Mouse (Mus musculus) urinary bladder, postnatal 4 days (tissue): ENCODE measurements around the gene Tas2r114.

Experiments used
- DNase-seq, 2 experiments: peaks; one replicate each; pipeline ENCODE4 v3.0.0; 2021 to 2022; ENCODE audit warnings: low spot score in 2 of 2

Tas2r114 gene

DNA sequence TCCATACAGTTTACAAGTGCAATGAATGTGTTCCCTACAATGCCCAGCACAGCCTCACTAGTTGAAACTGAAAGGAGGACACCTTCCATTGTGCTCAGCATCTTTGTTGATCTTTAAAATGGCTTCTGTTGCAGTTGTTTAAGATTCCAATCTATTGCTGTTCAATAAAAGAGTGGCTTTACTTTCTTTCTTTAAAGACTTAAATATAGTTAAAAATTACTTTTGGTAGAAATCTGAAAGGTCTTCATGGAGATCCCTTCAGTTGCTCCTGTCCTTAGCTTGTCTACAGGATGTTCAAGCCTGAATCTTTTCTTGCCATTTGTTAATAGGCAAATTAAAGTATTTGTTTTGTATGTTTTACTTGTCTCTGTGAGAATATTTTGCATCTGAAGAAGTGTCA is at the start of gene Tas2r114:
Gene Tas2r114, minus strand, starts transcription at position 101 of the 400 bp plus-strand sequence.
- DNase-seq = no peak

DNA sequence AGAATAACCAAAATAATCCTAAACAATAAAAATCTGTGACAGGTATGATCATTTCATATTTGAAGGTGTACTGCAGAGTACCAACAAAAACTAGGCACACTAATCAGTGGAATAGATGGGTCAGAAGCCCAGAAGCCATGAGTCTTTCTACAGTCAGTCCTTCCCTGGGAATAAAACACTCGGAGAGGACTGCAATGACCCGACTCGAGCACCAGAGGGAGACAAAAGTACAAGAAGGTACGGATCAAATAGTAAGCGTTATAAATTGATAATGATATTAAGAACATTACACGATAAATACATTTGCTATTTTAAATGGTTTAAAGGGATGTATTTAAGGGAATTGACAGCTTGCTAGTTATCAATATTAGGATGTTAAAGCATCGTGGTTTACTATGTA is 22.9 kb upstream of the Tas2r114 start:
- DNase-seq = no peak

DNA sequence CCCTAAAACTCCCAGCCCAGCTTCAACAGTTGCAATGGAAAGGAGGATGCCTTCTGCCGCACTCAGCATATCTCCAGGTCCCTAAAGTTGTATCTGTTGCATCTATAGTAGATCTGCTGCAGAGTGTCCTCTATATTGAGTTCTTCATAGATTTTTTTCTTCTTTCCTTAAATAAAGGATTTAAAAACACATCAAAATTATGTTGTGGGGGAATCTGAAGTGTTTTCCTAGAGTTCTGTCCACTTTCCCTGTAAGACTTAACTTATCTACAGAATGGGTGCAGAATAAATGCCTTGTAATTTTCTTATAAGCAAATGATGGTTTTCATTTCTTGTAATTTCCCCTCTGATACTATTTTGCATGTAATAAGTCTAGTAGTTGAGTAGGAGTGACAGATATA is 2.5 kb downstream of the Tas2r114 start, which contains the start of gene Tas2r105:
Gene Tas2r105, minus strand, starts transcription at position 101 of the 400 bp plus-strand sequence.
- DNase-seq = no peak

DNA sequence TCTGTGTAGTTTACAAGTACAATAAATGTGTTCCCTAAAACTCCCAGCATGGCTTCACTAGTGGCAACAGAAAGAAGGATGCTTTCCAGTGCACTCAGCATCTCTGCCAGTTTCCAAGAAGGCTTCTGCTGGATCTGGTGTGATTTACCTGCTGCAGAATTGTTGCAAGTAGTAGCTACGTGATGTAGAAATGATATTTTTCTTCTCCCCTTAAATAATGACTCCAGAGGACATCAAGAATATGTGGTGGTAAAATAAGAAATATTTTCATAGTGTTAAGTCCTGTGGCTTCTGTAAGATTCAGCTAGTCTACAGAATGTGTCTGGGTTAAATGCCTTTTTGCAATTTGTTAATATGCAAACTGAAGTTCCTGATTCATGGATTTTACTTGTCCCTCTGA is 4.2 kb downstream of the Tas2r114 start, which contains the start of gene Tas2r104:
Gene Tas2r104, minus strand, starts transcription at position 101 of the 400 bp plus-strand sequence.
- DNase-seq = no peak

DNA sequence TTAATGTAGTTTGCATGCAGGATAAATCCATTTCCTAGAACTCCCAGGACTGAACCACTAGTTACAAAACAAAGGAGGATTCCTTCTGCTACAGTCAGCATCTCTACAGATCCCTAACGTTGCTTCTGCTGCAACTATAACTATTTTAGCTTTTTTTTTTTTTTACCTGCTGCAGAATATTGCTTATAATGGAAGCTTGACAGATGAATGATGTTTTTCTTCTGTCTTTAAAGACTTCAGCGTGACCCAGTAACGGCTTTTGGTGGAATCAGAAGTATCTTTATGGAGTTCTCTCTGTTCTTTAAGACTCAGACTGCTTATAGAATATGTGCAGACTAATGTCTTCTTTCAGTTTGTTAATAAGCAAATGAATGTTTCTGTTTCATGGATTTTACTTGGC is 11.1 kb downstream of the Tas2r114 start, which contains the start of gene Tas2r106:
Gene Tas2r106, minus strand, starts transcription at position 101 of the 400 bp plus-strand sequence.
- DNase-seq = no peak

DNA sequence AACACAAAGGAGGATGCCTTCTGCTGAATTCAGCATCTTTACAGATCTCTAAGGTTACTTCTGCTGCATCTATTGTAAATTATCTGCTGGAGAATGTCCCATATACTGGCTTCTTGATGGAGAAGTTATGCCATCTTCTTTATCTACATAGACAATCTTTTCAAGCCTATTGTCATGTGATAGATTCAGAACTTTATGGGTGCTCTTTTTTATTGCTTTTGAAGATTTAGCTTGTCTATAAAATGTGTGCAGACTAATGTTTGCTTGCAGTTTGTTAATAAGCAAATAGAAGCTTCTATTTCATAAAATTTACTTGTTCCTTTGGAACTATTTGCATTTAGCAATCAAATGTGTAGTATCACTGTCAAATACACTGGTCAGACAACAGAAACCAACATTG is 29.8 kb downstream of the Tas2r114 start, which contains the start of gene Tas2r107:
Gene Tas2r107, minus strand, starts transcription at position 101 of the 400 bp plus-strand sequence.
- no peak for DNase-seq
